Mouse (Mus musculus) liver, embryonic 14.5 days (tissue): Measurements from ENCODE around the gene Myl3. TPM values are rescaled to one million over a fixed set of nuclear protein-coding genes. Genes with fewer than 3 reads are reported as not detected.

ENCODE experiments used
- ATAC-seq: fragments of 200-750 bp; cut with Nextera tagmentation; 2 replicates; pipeline ENCODE4 v1.8.0; 2017; ENCODE audit warnings: moderate number of reproducible peaks, mild to moderate bottlenecking, moderate library complexity; ENCODE audit not compliant: insufficient read depth
- DNase-seq, 3 experiments: peaks; one replicate each; pipeline ENCODE4 v3.0.0-alpha.2; 2012 to 2013; ENCODE audit warnings: low read depth in 3 of 3, low spot score in 3 of 3
- H3K27ac ChIP-seq: fragments of 300-500 bp; sonication (generic); 2 replicates; pipeline ENCODE4 v1.5.1; 2014; ENCODE audit warnings: moderate library complexity, mild to moderate bottlenecking, control low read depth, inconsistent platforms
- H3K27me3 ChIP-seq: fragments of 300-500 bp; sonication (generic); 2 replicates; pipeline ENCODE4 v1.6.1; 2014; ENCODE audit warnings: mild to moderate bottlenecking, low read length, moderate library complexity; ENCODE audit not compliant: control insufficient read depth, insufficient read depth
- H3K36me3 ChIP-seq: fragments of 300-500 bp; sonication (generic); replicated peaks from 2 replicates; pipeline ENCODE4 v1.6.1; 2014; ENCODE audit warnings: low read depth; ENCODE audit not compliant: control insufficient read depth, insufficient read depth
- H3K4me1 ChIP-seq, 2 experiments: fragments of 200-500 bp in 1 of 2; fragments of 300-500 bp in 1 of 2; sonication (generic) in 1 of 2; replicated peaks; 2 replicates each; pipeline ENCODE4 v1.6.1; 2012 to 2014; ENCODE audit warnings: antibody characterized with exemption in 1 of 2, inconsistent platforms in 1 of 2, low read length in 1 of 2; ENCODE audit not compliant: control insufficient read depth in 2 of 2, insufficient read depth in 2 of 2
- H3K4me2 ChIP-seq: fragments of 300-500 bp; sonication (generic); 2 replicates; pipeline ENCODE4 v1.6.1; 2014; ENCODE audit warnings: low read depth, mild to moderate bottlenecking, control low read depth, moderate library complexity
- H3K4me3 ChIP-seq, 2 experiments: fragments of 200-500 bp in 1 of 2; fragments of 300-500 bp in 1 of 2; sonication (generic) in 1 of 2; 2 replicates each; pipeline ENCODE4 v1.5.1; 2012 to 2014; ENCODE audit warnings: low read depth in 2 of 2, low read length in 2 of 2, mild to moderate bottlenecking in 2 of 2, control low read depth in 1 of 2, inconsistent platforms in 1 of 2, moderate library complexity in 1 of 2; ENCODE audit not compliant: insufficient read depth in 1 of 2
- H3K9ac ChIP-seq: fragments of 300-500 bp; sonication (generic); replicated peaks from 2 replicates; pipeline ENCODE4 v1.6.1; 2014; ENCODE audit warnings: mild to moderate bottlenecking, control low read depth, moderate library complexity
- H3K9me3 ChIP-seq: fragments of 300-500 bp; sonication (generic); 2 replicates; pipeline ENCODE4 v1.6.1; 2016; ENCODE audit warnings: low read length, mixed read lengths; ENCODE audit not compliant: control insufficient read depth
- CTCF ChIP-seq: IDR thresholded peaks from 2 replicates; pipeline ENCODE4 v1.5.1; 2016; ENCODE audit warnings: antibody characterized with exemption, low read depth, control low read depth
- EP300 ChIP-seq: IDR thresholded peaks from 2 replicates; pipeline ENCODE4 v1.6.1; 2016; ENCODE audit warnings: antibody characterized with exemption, low read depth
- WGBS: fragments of 180-500 bp; shearing (Covaris S2); extraction: QIAGEN DNeasy Blood & Tissue Kit; methylation state at CpG from one replicate; pipeline ENCODE4 v1.1.7; 2014; ENCODE audit not compliant: insufficient replicate concordance; 5-methylcytosine and 5-hydroxymethylcytosine counted together
- polyA plus RNA-seq, 2 experiments: library from polyadenylated mRNA; depleted of rRNA in 1 of 2; stranded (reverse) in 1 of 2; unstranded in 1 of 2; fragments of >200 nt; fragmentation: Nextera tagmentation in 1 of 2; extraction: Ambion mirVana in 1 of 2; gene quantifications; 2 replicates each; pipeline versions ENCODE4 v1.2.1 to v1.2.3; 2012 to 2014

Gene Myl3
- polyA plus RNA-seq, 2 experiments = 0.18 TPM; not detected in 1

GRCm38 (mm10) chr9:110742951-110743455 lies 1.3 kb downstream of the Myl3 start:
- WGBS = 1% methylated on average over 46 of the region's 49 CpGs
- TF ChIP-seq EP300 = no peak
- no peak for TF ChIP-seq CTCF
- no peak for DNase-seq
- peak overlapping the region; percentile 56 for H3K4me2 ChIP-seq
- H3K4me3 ChIP-seq = peak overlapping the region; percentile 52 to 53
- no peaks in the 10 kb centered on the region for H3K36me3 ChIP-seq
- peaks cover 0 to 16% of the 10 kb centered on the region in 2 experiments; a peak in 2 of 4 replicates for H3K4me1 ChIP-seq
- no peaks in the 10 kb centered on the region for H3K9me3 ChIP-seq
- no peak overlapping the region for H3K9ac ChIP-seq
- H3K27me3 ChIP-seq = peaks cover 56% of the 10 kb centered on the region
- H3K27ac ChIP-seq = no peak overlapping the region
- no peak for ATAC-seq

GRCm38 (mm10) chr9:110743456-110744323 lies 2.0 kb downstream of the Myl3 start:
- H3K27me3 ChIP-seq = peaks cover 56% of the 10 kb centered on the region
- H3K4me3 ChIP-seq = peak overlapping the region; percentile 8 to 52; a peak in 3 of 4 replicates
- peak overlapping the region; percentile 56 for H3K4me2 ChIP-seq
- H3K9ac ChIP-seq = no peak overlapping the region
- H3K4me1 ChIP-seq = peaks cover 0 to 16% of the 10 kb centered on the region in 2 experiments; a peak in 2 of 4 replicates
- DNase-seq (no peak), ATAC-seq (no peak)
- 4% methylated on average over 52 of the region's 63 CpGs for WGBS
- H3K36me3 ChIP-seq = no peaks in the 10 kb centered on the region
- no peak overlapping the region for H3K27ac ChIP-seq
- TF ChIP-seq CTCF (no peak), EP300 (no peak)
- H3K9me3 ChIP-seq = no peaks in the 10 kb centered on the region

- Histone ChIP-seq H3K4me1 (peaks cover 0 to 18% of the 10 kb centered on the region in 2 experiments; a peak in 2 of 4 replicates), H3K4me2 (no peak overlapping the region), H3K27ac (no peak overlapping the region), H3K9me3 (no peaks in the 10 kb centered on the region), H3K9ac (no peak overlapping the region), H3K4me3 (no peak overlapping the region), H3K36me3 (no peaks in the 10 kb centered on the region), H3K27me3 (peaks cover 51% of the 10 kb centered on the region)
- WGBS = 41% methylated on average over 5 of the region's 5 CpGs
- peak; percentile 56; the same call in 1 of the 2 replicates for ATAC-seq
- DNase-seq = peak in 2 of 3 experiments; percentile 19 to 24
- TF ChIP-seq CTCF (no peak), EP300 (no peak)
Observed at GRCm38 (mm10) chr9:110745752-110746151, 4.1 kb downstream of the Myl3 start.

GRCm38 (mm10) chr9:110746238-110746637 lies 4.6 kb downstream of the Myl3 start:
- Histone ChIP-seq H3K27ac (no peak overlapping the region), H3K4me2 (no peak overlapping the region), H3K36me3 (no peaks in the 10 kb centered on the region), H3K9ac (no peak overlapping the region), H3K27me3 (peaks cover 46% of the 10 kb centered on the region), H3K4me1 (peaks cover 0 to 23% of the 10 kb centered on the region in 2 experiments; a peak in 2 of 4 replicates), H3K4me3 (no peak overlapping the region), H3K9me3 (no peaks in the 10 kb centered on the region)
- ATAC-seq (no peak), DNase-seq (no peak)
- TF ChIP-seq EP300 (no peak), CTCF (no peak)
- WGBS = 33% methylated on average over 5 of the region's 5 CpGs

- DNase-seq = no peak
- Histone ChIP-seq H3K4me2 (no peak within 1 kb of the TSS), H3K36me3 (no peaks in the 10 kb centered on the region), H3K9me3 (no peaks in the 10 kb centered on the region), H3K4me3 (no peak within 1 kb of the TSS), H3K9ac (no peak within 1 kb of the TSS), H3K27me3 (peaks cover 39% of the 10 kb centered on the region), H3K4me1 (peaks cover 0 to 30% of the 10 kb centered on the region in 2 experiments; a peak in 2 of 4 replicates), H3K27ac (no peak within 1 kb of the TSS)
- ATAC-seq = no peak
- 67% methylated on average over 7 of the region's 7 CpGs for WGBS
- TF ChIP-seq CTCF (no peak), EP300 (no peak)
Observed at GRCm38 (mm10) chr9:110746961-110747360, 5.3 kb downstream of the Myl3 start, which contains the start of gene Pth1r. Gene Pth1r, minus strand, starts transcription at chr9:110747145.
